ENCODE assay signal across 8 mouse cellular contexts in the genomic region with DNA sequence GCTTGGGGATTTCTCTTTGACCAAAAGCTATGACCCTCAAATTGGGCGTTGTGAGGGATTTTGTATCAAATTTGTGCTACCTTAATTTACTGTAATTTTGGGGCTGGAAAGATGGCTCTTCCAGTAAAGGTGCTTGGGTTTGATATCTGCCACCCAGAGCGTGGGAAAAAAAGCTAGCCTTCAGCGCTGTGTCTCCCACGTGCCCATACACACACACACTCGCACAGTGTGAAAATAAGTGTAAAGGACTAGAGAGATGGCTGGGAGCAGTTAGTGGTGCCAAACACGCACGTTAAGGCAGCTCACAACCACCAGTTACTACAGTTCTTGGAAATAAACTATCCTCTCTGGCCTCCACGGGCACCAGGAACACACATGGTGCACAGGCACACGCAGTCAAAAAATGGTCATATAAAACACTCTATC. TPM values are rescaled to one million over a fixed set of nuclear protein-coding genes. Genes with fewer than 3 reads are reported as not detected.
DNase-seq lines count a peak whose midpoint lies in the region; ATAC-seq and TF ChIP-seq lines count a peak whose summit lies in the region.

No protein-coding gene starts in this region.

- 40% methylated on average over 9 of the region's 9 CpGs for WGBS in lung, postnatal 0 days
- WGBS in limb, embryonic 14.5 days, result 44% methylated on average over 9 of the region's 9 CpGs
- whole genome bisulfite sequencing in stomach, embryonic 15.5 days, result 43% methylated on average over 9 of the region's 9 CpGs

- H3K27ac ChIP-seq in lung, postnatal 0 days (ENCODE audit: low read length), result 0 out of 2 replicates have a peak overlapping the region, but pooled peaks have one; percentile 58
- H3K27ac ChIP-seq in limb, embryonic 14.5 days (replicated peaks; ENCODE audit: low read depth, low read length), result peak overlapping the region; percentile 68; the same call in 1 of the 2 replicates
- H3K27ac ChIP-seq in stomach, embryonic 15.5 days, result peak overlapping the region; percentile 93

- no peak for TF ChIP-seq POLR2A in limb, embryonic 14.5 days (IDR thresholded peaks at IDR 0.05; ENCODE audit: borderline replicate concordance, extremely low read depth, insufficient read depth, insufficient read length)

- H3K4me2 ChIP-seq in lung, postnatal 0 days (replicated peaks; ENCODE audit: low read depth, low read length), result peak overlapping the region; percentile 82
- peak overlapping the region; percentile 81 for H3K4me2 ChIP-seq in limb, embryonic 14.5 days (replicated peaks; ENCODE audit: low read depth, low read length, severe bottlenecking)
- peak overlapping the region; percentile 83 for H3K4me2 ChIP-seq in stomach, embryonic 15.5 days

- peak overlapping the region; percentile 62; the same call in 1 of the 2 replicates for H3K9ac ChIP-seq in lung, postnatal 0 days (replicated peaks; ENCODE audit: low read depth)
- H3K9ac ChIP-seq in limb, embryonic 14.5 days (ENCODE audit: low read depth, low read length, severe bottlenecking), result peak overlapping the region; percentile 77
- H3K9ac ChIP-seq in stomach, embryonic 15.5 days, result peak overlapping the region; percentile 80; the same call in 1 of the 2 replicates

- H3K27me3 ChIP-seq in lung, postnatal 0 days (replicated peaks; ENCODE audit: insufficient read depth, low read length), result no peaks in the 10 kb centered on the region
- no peaks in the 10 kb centered on the region for H3K27me3 ChIP-seq in limb, embryonic 14.5 days (ENCODE audit: control insufficient read depth, insufficient read depth, low read length)
- no peaks in the 10 kb centered on the region for H3K27me3 ChIP-seq in stomach, embryonic 15.5 days (replicated peaks)

- H3K4me3 ChIP-seq in lung, postnatal 0 days (ENCODE audit: low read depth, low read length), result peak overlapping the region; percentile 100
- H3K4me3 ChIP-seq in limb, embryonic 14.5 days (replicated peaks; ENCODE audit: low read length), result peak overlapping the region; percentile 100
- H3K4me3 ChIP-seq in stomach, embryonic 15.5 days (replicated peaks), result peak overlapping the region; percentile 100

- H3K4me1 ChIP-seq in lung, postnatal 0 days (ENCODE audit: insufficient read depth, low read depth, low read length), result peaks cover 3% of the 10 kb centered on the region; the same call in 1 of the 2 replicates
- peaks cover 11% of the 10 kb centered on the region; the same call in 1 of the 2 replicates for H3K4me1 ChIP-seq in limb, embryonic 14.5 days (ENCODE audit: control insufficient read depth, insufficient read depth, low read length)
- H3K4me1 ChIP-seq in stomach, embryonic 15.5 days, result peaks cover 23% of the 10 kb centered on the region

- DNase-seq in cerebellum, adult 11-12 months, result peak; percentile 43
- DNase-seq in lung, postnatal 0 days (ENCODE audit: low spot score), result no peak
- DNase-seq in lung, postnatal 14 days, result no peak
- DNase-seq in limb, embryonic 14.5 days (ENCODE audit: low spot score), result no peak
- no peak for DNase-seq in B cell, adult 2 months

- no peak for ATAC-seq in cerebellum, adult (ENCODE audit: insufficient number of reproducible peaks, low FRiP score, low TSS enrichment)
- ATAC-seq in lung, postnatal 0 days, result no peak
- ATAC-seq in limb, embryonic 14.5 days (ENCODE audit: low FRiP score, low read depth), result no peak
- ATAC-seq in stomach, embryonic 15.5 days (ENCODE audit: insufficient read depth, low FRiP score, low read depth), result no peak
- ATAC-seq in CD4-positive, CD25-positive, alpha-beta regulatory T cell, adult 4 months, result no peak

- H3K9me3 ChIP-seq in lung, postnatal 0 days (ENCODE audit: low read length), result no peaks in the 10 kb centered on the region
- no peaks in the 10 kb centered on the region for H3K9me3 ChIP-seq in limb, embryonic 14.5 days (ENCODE audit: control insufficient read depth, low read length)
- H3K9me3 ChIP-seq in stomach, embryonic 15.5 days, result no peaks in the 10 kb centered on the region

- H3K36me3 ChIP-seq in lung, postnatal 0 days (ENCODE audit: insufficient read depth, low read length), result 0 out of 2 replicates have a peak, but pooled peaks cover 4% of the 10 kb centered on the region
- H3K36me3 ChIP-seq in limb, embryonic 14.5 days (ENCODE audit: control insufficient read depth, insufficient read depth, low read length), result peaks cover 19% of the 10 kb centered on the region
- peaks cover 9% of the 10 kb centered on the region for H3K36me3 ChIP-seq in stomach, embryonic 15.5 days

- TF ChIP-seq CTCF in lung, postnatal 0 days (IDR thresholded peaks at IDR 0.05), result no peak

- no peak for TF ChIP-seq EP300 in lung, postnatal 0 days (IDR thresholded peaks at IDR 0.05)

RNA-seq across cellular contexts. Expression of a gene that starts 5.5 kb away (rescaled TPM):
- polyA plus RNA-seq in lung, postnatal 0 days (2015; fragmentation: Nextera tagmentation; extraction: Ambion mirVana), result 271 and 357 TPM in 2 replicates
- polyA plus RNA-seq in limb, embryonic 14.5 days (2012; rRNA removed), result 164 and 169 TPM in 2 replicates
- 633 and 664 TPM in 2 replicates for polyA plus RNA-seq in limb, embryonic 14.5 days (2014; fragmentation: Nextera tagmentation; extraction: Ambion mirVana)
- polyA plus RNA-seq in stomach, embryonic 15.5 days (2015; fragmentation: Nextera tagmentation; extraction: Ambion mirVana), result 815 and 840 TPM in 2 replicates
- polyA plus RNA-seq in CD4-positive, CD25-positive, alpha-beta regulatory T cell, adult 4 months (2017; shearing (Covaris generic)), result 100 to 1,000 TPM; 140 to 181 TPM

RNA-seq across cellular contexts. Expression of a gene that starts 14.6 kb away (rescaled TPM):
- not detected in 2 replicates for polyA plus RNA-seq in lung, postnatal 0 days (2015; fragmentation: Nextera tagmentation; extraction: Ambion mirVana)
- polyA plus RNA-seq in limb, embryonic 14.5 days (2012; rRNA removed), result not detected in 2 replicates
- polyA plus RNA-seq in limb, embryonic 14.5 days (2014; fragmentation: Nextera tagmentation; extraction: Ambion mirVana), result 0.19 and 0.50 TPM in 2 replicates
- polyA plus RNA-seq in stomach, embryonic 15.5 days (2015; fragmentation: Nextera tagmentation; extraction: Ambion mirVana), result 0.14 TPM in 1 of 2 replicates, not detected in the other
- under 1 TPM in 1 of 2 experiments, not detected in 1; 0.70 TPM for polyA plus RNA-seq in CD4-positive, CD25-positive, alpha-beta regulatory T cell, adult 4 months (2017; shearing (Covaris generic))

RNA-seq across cellular contexts. Expression of a gene that starts 40.8 kb away (rescaled TPM):
- polyA plus RNA-seq in lung, postnatal 0 days (2015; fragmentation: Nextera tagmentation; extraction: Ambion mirVana), result 12.5 and 15.6 TPM in 2 replicates
- 27.9 and 30.9 TPM in 2 replicates for polyA plus RNA-seq in limb, embryonic 14.5 days (2012; rRNA removed)
- polyA plus RNA-seq in limb, embryonic 14.5 days (2014; fragmentation: Nextera tagmentation; extraction: Ambion mirVana), result 20.4 and 25.9 TPM in 2 replicates
- 24.0 and 25.3 TPM in 2 replicates for polyA plus RNA-seq in stomach, embryonic 15.5 days (2015; fragmentation: Nextera tagmentation; extraction: Ambion mirVana)
- polyA plus RNA-seq in CD4-positive, CD25-positive, alpha-beta regulatory T cell, adult 4 months (2017; shearing (Covaris generic)), result 10 to 100 TPM; 30.2 to 34.0 TPM
